Mouse (Mus musculus): ENCODE results near the gene Trpc2. TPM values are rescaled to one million over a fixed set of nuclear protein-coding genes. Genes with fewer than 3 reads are reported as not detected.

Gene Trpc2
- polyA plus RNA-seq, 1 experiment from 2014 or later, result not detected

DNA sequence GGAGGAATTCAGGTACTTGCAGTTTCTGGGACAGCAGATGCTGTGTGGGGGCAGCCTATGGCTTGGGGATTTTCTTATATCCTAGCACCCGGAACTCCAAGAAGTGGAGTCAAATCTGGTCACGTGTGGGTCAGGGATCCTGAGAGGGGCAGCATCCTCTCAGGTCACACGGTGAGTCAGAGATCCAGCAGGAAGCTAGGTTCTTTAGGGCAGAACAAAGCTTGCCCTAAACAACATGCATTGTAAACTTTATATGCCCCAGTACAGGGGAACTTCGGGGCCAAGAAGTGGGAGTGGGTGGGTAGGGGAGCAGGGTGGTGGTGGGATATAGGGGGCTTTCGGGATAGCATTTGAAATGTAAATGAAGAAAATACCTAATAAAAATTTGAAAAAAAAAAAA, 18.0 kb downstream of the Trpc2 start:
- H3K4me1 ChIP-seq (ENCODE audit: insufficient read depth, low read depth, low read length), result peaks cover 10% of the 10 kb centered on the region; the same call in 1 of the 2 replicates
- H3K4me2 ChIP-seq (replicated peaks; ENCODE audit: low read depth, low read length), result 0 out of 2 replicates have a peak overlapping the region, but pooled peaks have one; percentile 71
- WGBS, result 67% methylated on average over 5 of the region's 5 CpGs
- H3K9ac ChIP-seq (replicated peaks; ENCODE audit: low read depth), result no peak overlapping the region
- DNase-seq (ENCODE audit: low spot score) (no peak), ATAC-seq (no peak)
- no peaks in the 10 kb centered on the region for H3K27me3 ChIP-seq (replicated peaks; ENCODE audit: insufficient read depth, low read length)
- H3K9me3 ChIP-seq (ENCODE audit: low read length), result no peaks in the 10 kb centered on the region
- TF ChIP-seq CTCF (IDR thresholded peaks at IDR 0.05) (no peak), EP300 (IDR thresholded peaks at IDR 0.05) (no peak)
- H3K27ac ChIP-seq (ENCODE audit: low read length), result no peak overlapping the region
- no peak overlapping the region for H3K4me3 ChIP-seq (ENCODE audit: low read depth, low read length)
- no peaks in the 10 kb centered on the region for H3K36me3 ChIP-seq (ENCODE audit: insufficient read depth, low read length)

- no peak for TF ChIP-seq EP300 (IDR thresholded peaks at IDR 0.05)
- no peak for TF ChIP-seq CTCF (IDR thresholded peaks at IDR 0.05)
- H3K27ac ChIP-seq (ENCODE audit: low read length), result no peak within 1 kb of the TSS
- peaks cover 10% of the 10 kb centered on the region; the same call in 1 of the 2 replicates for H3K4me1 ChIP-seq (ENCODE audit: insufficient read depth, low read depth, low read length)
- ATAC-seq (no peak), DNase-seq (ENCODE audit: low spot score) (no peak)
- H3K27me3 ChIP-seq (replicated peaks; ENCODE audit: insufficient read depth, low read length), result no peaks in the 10 kb centered on the region
- no peaks in the 10 kb centered on the region for H3K9me3 ChIP-seq (ENCODE audit: low read length)
- peak within 1 kb of the TSS; percentile 71; the same call in 1 of the 2 replicates for H3K4me2 ChIP-seq (replicated peaks; ENCODE audit: low read depth, low read length)
- no peaks in the 10 kb centered on the region for H3K36me3 ChIP-seq (ENCODE audit: insufficient read depth, low read length)
- WGBS, result 60% methylated on average over 5 of the region's 5 CpGs
- H3K9ac ChIP-seq (replicated peaks; ENCODE audit: low read depth), result no peak within 1 kb of the TSS
- no peak within 1 kb of the TSS for H3K4me3 ChIP-seq (ENCODE audit: low read depth, low read length)
These were observed 18.6 kb downstream of the Trpc2 start, which contains the start of gene Art1 for GRCm38 (mm10) chr7:102101487-102101886. Art1 (plus strand) TSS chr7:102101743.

GRCm38 (mm10) chr7:102102241-102102640, 19.3 kb downstream of the Trpc2 start:
- DNase-seq (ENCODE audit: low spot score), result no peak
- Histone ChIP-seq H3K9me3 (ENCODE audit: low read length) (no peaks in the 10 kb centered on the region), H3K9ac (replicated peaks; ENCODE audit: low read depth) (no peak overlapping the region), H3K4me2 (replicated peaks; ENCODE audit: low read depth, low read length) (no peak overlapping the region), H3K36me3 (ENCODE audit: insufficient read depth, low read length) (no peaks in the 10 kb centered on the region), H3K27ac (ENCODE audit: low read length) (no peak overlapping the region), H3K4me1 (ENCODE audit: insufficient read depth, low read depth, low read length) (peaks cover 14% of the 10 kb centered on the region), H3K4me3 (ENCODE audit: low read depth, low read length) (no peak overlapping the region), H3K27me3 (replicated peaks; ENCODE audit: insufficient read depth, low read length) (no peaks in the 10 kb centered on the region)
- TF ChIP-seq CTCF (IDR thresholded peaks at IDR 0.05) (peak; percentile 17; the same call in 1 of the 2 replicates), EP300 (IDR thresholded peaks at IDR 0.05) (no peak)
- ATAC-seq, result no peak
- 42% methylated on average over 8 of the region's 8 CpGs for WGBS

DNA sequence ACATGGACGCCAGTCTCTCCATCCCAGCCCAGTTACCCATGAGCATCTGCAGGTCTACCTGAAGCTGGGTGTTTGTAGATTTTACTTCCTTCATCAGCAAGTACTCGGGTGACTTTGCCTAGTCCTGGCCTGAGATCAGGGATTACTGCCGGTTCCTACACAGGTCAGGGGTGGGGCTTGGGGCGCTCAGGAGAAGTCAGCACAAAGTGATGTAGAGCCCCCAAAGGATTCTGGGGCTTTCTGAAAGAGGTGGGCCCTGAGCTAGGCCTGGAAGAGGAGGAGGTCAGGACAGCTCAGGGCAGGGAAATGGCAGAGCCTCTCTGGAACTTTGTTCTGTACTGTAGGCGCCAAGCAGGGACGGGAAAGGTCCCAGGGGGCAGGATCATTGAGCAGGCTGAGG, 19.8 kb downstream of the Trpc2 start:
- no peak for TF ChIP-seq CTCF (IDR thresholded peaks at IDR 0.05)
- TF ChIP-seq EP300 (IDR thresholded peaks at IDR 0.05), result no peak
- H3K9me3 ChIP-seq (ENCODE audit: low read length), result no peaks in the 10 kb centered on the region
- no peak overlapping the region for H3K27ac ChIP-seq (ENCODE audit: low read length)

GRCm38 (mm10) chr7:102103555-102103954, 20.6 kb downstream of the Trpc2 start:
- Histone ChIP-seq H3K36me3 (ENCODE audit: insufficient read depth, low read length) (no peaks in the 10 kb centered on the region), H3K4me3 (ENCODE audit: low read depth, low read length) (no peak overlapping the region), H3K27ac (ENCODE audit: low read length) (no peak overlapping the region), H3K9ac (replicated peaks; ENCODE audit: low read depth) (no peak overlapping the region), H3K9me3 (ENCODE audit: low read length) (no peaks in the 10 kb centered on the region), H3K4me2 (replicated peaks; ENCODE audit: low read depth, low read length) (no peak overlapping the region), H3K27me3 (replicated peaks; ENCODE audit: insufficient read depth, low read length) (no peaks in the 10 kb centered on the region), H3K4me1 (ENCODE audit: insufficient read depth, low read depth, low read length) (peaks cover 14% of the 10 kb centered on the region)
- DNase-seq (ENCODE audit: low spot score), result no peak
- TF ChIP-seq CTCF (IDR thresholded peaks at IDR 0.05) (no peak), EP300 (IDR thresholded peaks at IDR 0.05) (no peak)
- no peak for ATAC-seq
- 51% methylated on average over 2 of the region's 2 CpGs for WGBS

More for the DNA sequence above, 19.8 kb downstream of the Trpc2 start:
- no peaks in the 10 kb centered on the region for H3K36me3 ChIP-seq (ENCODE audit: insufficient read depth, low read length)
- H3K27me3 ChIP-seq (replicated peaks; ENCODE audit: insufficient read depth, low read length), result no peaks in the 10 kb centered on the region
- no peak overlapping the region for H3K9ac ChIP-seq (replicated peaks; ENCODE audit: low read depth)
- H3K4me3 ChIP-seq (ENCODE audit: low read depth, low read length), result no peak overlapping the region
- H3K4me1 ChIP-seq (ENCODE audit: insufficient read depth, low read depth, low read length), result peaks cover 14% of the 10 kb centered on the region
- 52% methylated on average over 6 of the region's 6 CpGs for WGBS
- DNase-seq (ENCODE audit: low spot score) (no peak), ATAC-seq (no peak)
- H3K4me2 ChIP-seq (replicated peaks; ENCODE audit: low read depth, low read length), result no peak overlapping the region

- Histone ChIP-seq H3K27ac (ENCODE audit: low read length) (no peak overlapping the region), H3K4me2 (replicated peaks; ENCODE audit: low read depth, low read length) (no peak overlapping the region), H3K27me3 (replicated peaks; ENCODE audit: insufficient read depth, low read length) (no peaks in the 10 kb centered on the region), H3K9ac (replicated peaks; ENCODE audit: low read depth) (no peak overlapping the region), H3K9me3 (ENCODE audit: low read length) (no peaks in the 10 kb centered on the region), H3K4me1 (ENCODE audit: insufficient read depth, low read depth, low read length) (peaks cover 14% of the 10 kb centered on the region), H3K4me3 (ENCODE audit: low read depth, low read length) (no peak overlapping the region), H3K36me3 (ENCODE audit: insufficient read depth, low read length) (no peaks in the 10 kb centered on the region)
- TF ChIP-seq CTCF (IDR thresholded peaks at IDR 0.05) (no peak), EP300 (IDR thresholded peaks at IDR 0.05) (peak; percentile 12; the same call in 1 of the 2 replicates)
- 44% methylated on average over 5 of the region's 5 CpGs for WGBS
- peak; percentile 41; the same call in 1 of the 2 replicates for ATAC-seq
- peak; percentile 23 for DNase-seq (ENCODE audit: low spot score)
These were observed 21.2 kb downstream of the Trpc2 start for GRCm38 (mm10) chr7:102104126-102104525.
